Mouse (Mus musculus) stomach, embryonic 14.5 days (tissue): ENCODE data around the gene Farsa. TPM values are rescaled to one million over a fixed set of nuclear protein-coding genes. Genes with fewer than 3 reads are reported as not detected.
A peak's percentile ranks its signal among the peaks of the same experiment; 100 is the strongest.

ENCODE experiments used
- ATAC-seq: fragments of 200-750 bp; cut with Nextera tagmentation; 2 replicates; pipeline ENCODE4 v1.8.0; 2017; ENCODE audit warnings: low read depth, moderate TSS enrichment; ENCODE audit not compliant: insufficient number of reproducible peaks, insufficient read depth, low FRiP score
- H3K27ac ChIP-seq: fragments of 300-500 bp; sonication (generic); 2 replicates; pipeline ENCODE4 v1.5.1; 2014; ENCODE audit warnings: mild to moderate bottlenecking, low read length, moderate library complexity, mixed read lengths
- H3K27me3 ChIP-seq: fragments of 300-500 bp; sonication (generic); 2 replicates; pipeline ENCODE4 v1.6.1; 2014; ENCODE audit warnings: low read length, control low read depth, mixed read lengths; ENCODE audit not compliant: control insufficient read depth, insufficient read depth
- H3K36me3 ChIP-seq: fragments of 300-500 bp; sonication (generic); 2 replicates; pipeline ENCODE4 v1.6.1; 2014; ENCODE audit warnings: mild to moderate bottlenecking, control low read depth, low read length, moderate library complexity, mixed read lengths; ENCODE audit not compliant: control insufficient read depth, insufficient read depth
- H3K4me1 ChIP-seq: fragments of 300-500 bp; sonication (generic); 2 replicates; pipeline ENCODE4 v1.6.1; 2014; ENCODE audit warnings: low read length, control low read depth, mixed read lengths; ENCODE audit not compliant: control insufficient read depth, insufficient read depth
- H3K4me2 ChIP-seq: fragments of 300-500 bp; sonication (generic); replicated peaks from 2 replicates; pipeline ENCODE4 v1.6.1; 2014; ENCODE audit warnings: low read depth, low read length, control low read depth
- H3K4me3 ChIP-seq: fragments of 300-500 bp; sonication (generic); 2 replicates; pipeline ENCODE4 v1.5.1; 2014; ENCODE audit warnings: low read depth, low read length, control low read depth
- H3K9ac ChIP-seq: fragments of 300-500 bp; sonication (generic); replicated peaks from 2 replicates; pipeline ENCODE4 v1.6.1; 2014; ENCODE audit warnings: low read depth, mild to moderate bottlenecking, control low read depth, low read length, moderate library complexity, mixed read lengths
- H3K9me3 ChIP-seq: fragments of 300-500 bp; sonication (generic); 2 replicates; pipeline ENCODE4 v1.6.1; 2016; ENCODE audit warnings: low read depth, low read length, control low read depth; ENCODE audit not compliant: control insufficient read depth
- WGBS: fragments of 180-500 bp; shearing (Covaris S2); extraction: QIAGEN DNeasy Blood & Tissue Kit; methylation state at CpG from one replicate; pipeline ENCODE4 v1.1.7; 2014; 5-methylcytosine and 5-hydroxymethylcytosine counted together
- microRNA-seq: library from miRNA; unstranded; fragments of <30 nt; microRNA quantifications from one replicate; pipeline ENCODE4, GENCODE M21; 2016
- polyA plus RNA-seq: library from polyadenylated mRNA; unstranded; fragments of >200 nt; fragmentation: Nextera tagmentation; extraction: Ambion mirVana; gene quantifications from 2 replicates; pipeline ENCODE4 v1.2.1, GENCODE M21; 2014

Gene Farsa
- polyA plus RNA-seq, 1 experiment from 2014 or later, result 88.9 TPM

GRCm38 (mm10) chr8:84913960-84914359 lies 57.2 kb downstream of the Farsa start:
- Histone ChIP-seq H3K27me3 (peaks cover 24% of the 10 kb centered on the region), H3K9ac (no peak overlapping the region), H3K4me1 (no peaks in the 10 kb centered on the region; the same call in 1 of the 2 replicates), H3K9me3 (no peaks in the 10 kb centered on the region), H3K36me3 (no peaks in the 10 kb centered on the region), H3K27ac (no peak overlapping the region), H3K4me2 (peak overlapping the region; percentile 75), H3K4me3 (peak overlapping the region; percentile 39; the same call in 1 of the 2 replicates)
- WGBS, result 33% methylated on average over 4 of the region's 4 CpGs
- ATAC-seq, result no peak

DNA sequence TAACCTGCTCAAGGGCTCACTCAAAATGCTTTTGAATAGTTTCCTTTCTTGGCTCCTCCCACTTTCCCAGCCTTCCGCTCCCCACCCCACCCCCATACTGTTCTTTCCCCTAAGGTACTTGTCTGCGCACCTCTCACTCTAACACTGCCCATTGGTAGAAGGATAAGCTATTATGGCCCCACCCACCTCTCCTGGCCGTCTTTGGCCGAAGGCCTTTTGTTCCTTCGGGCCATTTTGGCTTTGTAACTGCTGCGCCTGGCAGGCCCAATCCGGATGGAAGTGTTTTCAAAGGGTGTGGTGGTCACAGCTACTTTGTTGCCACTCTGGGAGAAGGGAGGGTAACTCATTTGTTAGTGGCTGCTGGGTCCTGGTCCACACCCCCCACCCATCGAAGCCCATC lies 58.5 kb downstream of the Farsa start:
- no peaks in the 10 kb centered on the region for H3K36me3 ChIP-seq
- no peak for ATAC-seq
- no peak overlapping the region for H3K9ac ChIP-seq
- H3K9me3 ChIP-seq, result no peaks in the 10 kb centered on the region
- H3K27ac ChIP-seq, result no peak overlapping the region
- no peak overlapping the region for H3K4me3 ChIP-seq
- WGBS, result 84% methylated on average over 8 of the region's 8 CpGs
- peaks cover 24% of the 10 kb centered on the region for H3K27me3 ChIP-seq
- no peaks in the 10 kb centered on the region for H3K4me1 ChIP-seq
- H3K4me2 ChIP-seq, result no peak overlapping the region

- Histone ChIP-seq H3K4me1 (no peaks in the 10 kb centered on the region), H3K4me2 (no peak overlapping the region), H3K27me3 (peaks cover 9% of the 10 kb centered on the region), H3K9ac (no peak overlapping the region), H3K9me3 (no peaks in the 10 kb centered on the region), H3K27ac (no peak overlapping the region), H3K36me3 (no peaks in the 10 kb centered on the region), H3K4me3 (no peak overlapping the region)
- WGBS, result 38% methylated on average over 20 of the region's 20 CpGs
- ATAC-seq, result no peak
Measured at GRCm38 (mm10) chr8:84917781-84918180, 61.0 kb downstream of the Farsa start.

DNA sequence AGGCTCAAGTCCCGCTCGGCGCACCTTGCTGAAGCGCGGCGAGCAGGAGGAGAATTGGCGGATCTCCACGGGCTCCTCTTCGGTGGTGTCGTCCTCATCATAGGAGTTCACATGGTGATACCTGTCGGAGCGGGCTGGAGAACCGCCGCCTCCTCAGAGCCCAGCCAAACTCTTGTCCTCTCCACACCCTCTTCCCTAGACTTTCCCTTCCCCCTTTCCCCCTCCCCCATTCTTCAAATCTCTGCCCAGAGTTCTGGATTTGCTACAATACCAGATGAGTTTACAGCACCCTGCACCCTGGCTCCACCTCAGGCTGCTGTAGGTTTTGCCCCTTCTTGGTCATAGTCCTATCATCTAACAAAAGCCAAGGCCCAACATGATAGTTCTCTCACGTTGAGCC lies 61.9 kb downstream of the Farsa start:
- Histone ChIP-seq H3K36me3 (no peaks in the 10 kb centered on the region), H3K4me3 (no peak overlapping the region), H3K27me3 (0 out of 2 replicates have a peak, but pooled peaks cover 4% of the 10 kb centered on the region), H3K27ac (no peak overlapping the region), H3K4me1 (no peaks in the 10 kb centered on the region), H3K4me2 (no peak overlapping the region), H3K9me3 (no peaks in the 10 kb centered on the region), H3K9ac (no peak overlapping the region)
- ATAC-seq, result no peak
- 88% methylated on average over 15 of the region's 15 CpGs for WGBS

Small RNA genes within 50 kb of the gene (microRNA-seq; reads per million reads assigned to microRNA genes)
- gene Mir7069, result 1.8 reads per million

Other genes with a start within 250 kb of the Farsa start
- gene Ier2, start 194.1 kb upstream of the Farsa start, polyA plus RNA-seq, result 73.1 and 83.4 TPM in 2 replicates
- gene Trmt1, start 170.7 kb upstream of the Farsa start, polyA plus RNA-seq, result 64.6 and 65.7 TPM in 2 replicates
- 25.1 and 25.7 TPM in 2 replicates for gene Nacc1, start 169.1 kb upstream of the Farsa start, polyA plus RNA-seq
- 4.6 and 5.0 TPM in 2 replicates for gene Lyl1, start 155.5 kb upstream of the Farsa start, polyA plus RNA-seq
- 2.8 and 5.0 TPM in 2 replicates for gene G430095P16Rik, start 134.0 kb upstream of the Farsa start, polyA plus RNA-seq
- 37.8 and 40.5 TPM in 2 replicates for gene Nfix, start 56.6 kb upstream of the Farsa start, polyA plus RNA-seq
- 7.1 and 7.6 TPM in 2 replicates for gene Dand5, start 34.2 kb upstream of the Farsa start, polyA plus RNA-seq
- gene Gadd45gip1, start 25.5 kb upstream of the Farsa start, polyA plus RNA-seq, result 49.5 and 50.5 TPM in 2 replicates
- gene Rad23a, start 16.3 kb upstream of the Farsa start, polyA plus RNA-seq, result 119 and 125 TPM in 2 replicates
- gene Calr, start 10.1 kb upstream of the Farsa start, polyA plus RNA-seq, result 669 and 791 TPM in 2 replicates
- gene Syce2, start 15.1 kb downstream of the Farsa start, polyA plus RNA-seq, result 65.4 and 77.8 TPM in 2 replicates
- 29.3 and 30.8 TPM in 2 replicates for gene Gcdh, start 36.9 kb downstream of the Farsa start, polyA plus RNA-seq
- 2.3 and 2.4 TPM in 2 replicates for gene Klf1, start 44.9 kb downstream of the Farsa start, polyA plus RNA-seq
- gene Dnase2a, start 51.6 kb downstream of the Farsa start, polyA plus RNA-seq, result 14.7 and 17.9 TPM in 2 replicates
- gene Mast1, start 80.4 kb downstream of the Farsa start, polyA plus RNA-seq, result 2.2 and 3.2 TPM in 2 replicates
- gene Rtbdn, start 90.0 kb downstream of the Farsa start, polyA plus RNA-seq, result 0.20 TPM in 1 of 2 replicates, not detected in the other
- not detected in 2 replicates for gene Gm49661, start 112.4 kb downstream of the Farsa start, polyA plus RNA-seq
- 799 and 888 TPM in 2 replicates for gene Prdx2, start 112.6 kb downstream of the Farsa start, polyA plus RNA-seq
- 114 and 125 TPM in 2 replicates for gene Rnaseh2a, start 112.8 kb downstream of the Farsa start, polyA plus RNA-seq
- 16.9 and 23.4 TPM in 2 replicates for gene Junb, start 121.7 kb downstream of the Farsa start, polyA plus RNA-seq
- 34.5 and 34.6 TPM in 2 replicates for gene Hook2, start 133.6 kb downstream of the Farsa start, polyA plus RNA-seq
- 0.29 and 0.38 TPM in 2 replicates for gene Best2, start 157.5 kb downstream of the Farsa start, polyA plus RNA-seq
- gene Asna1, start 168.3 kb downstream of the Farsa start, polyA plus RNA-seq, result 101 and 103 TPM in 2 replicates
- gene Trir, start 169.8 kb downstream of the Farsa start, polyA plus RNA-seq, result 132 and 136 TPM in 2 replicates
- gene Tnpo2, start 179.9 kb downstream of the Farsa start, polyA plus RNA-seq, result 19.0 and 26.5 TPM in 2 replicates
- 31.9 and 32.6 TPM in 2 replicates for gene Fbxw9, start 203.1 kb downstream of the Farsa start, polyA plus RNA-seq
- gene Gm5741, start 211.0 kb downstream of the Farsa start, polyA plus RNA-seq, result not detected in 2 replicates
- 51.9 and 53.9 TPM in 2 replicates for gene Dhps, start 214.8 kb downstream of the Farsa start, polyA plus RNA-seq
- gene Wdr83os, start 223.8 kb downstream of the Farsa start, polyA plus RNA-seq, result 144 and 153 TPM in 2 replicates
- gene Wdr83, start 224.3 kb downstream of the Farsa start, polyA plus RNA-seq, result 45.0 and 46.4 TPM in 2 replicates
- 41.5 and 45.9 TPM in 2 replicates for gene Man2b1, start 226.3 kb downstream of the Farsa start, polyA plus RNA-seq